Mouse (Mus musculus): ENCODE measurements around the gene Prr19.
"Not testable (repeated sequence)": the region's sequence is repeated elsewhere in the genome, so short reads cannot be mapped to it uniquely, and the experiment has no call there.

Gene Prr19

GRCm38 (mm10) chr7:25301063-25301462 lies at the start of gene Prr19:
TSS of gene Prr19 (plus strand) at chr7:25301411.
- DNase-seq, result no peak

GRCm38 (mm10) chr7:25251822-25252221 lies 49.4 kb upstream of the Prr19 start:
- no peak for DNase-seq

- DNase-seq, result no peak
Observed at GRCm38 (mm10) chr7:25261896-25262295, 39.3 kb upstream of the Prr19 start.

- no peak for DNase-seq
Observed at GRCm38 (mm10) chr7:25263968-25264870, 37.0 kb upstream of the Prr19 start.

- not testable (repeated sequence) for DNase-seq
Observed at GRCm38 (mm10) chr7:25265743-25266142, 35.5 kb upstream of the Prr19 start.

- DNase-seq, result no peak
Observed at GRCm38 (mm10) chr7:25266180-25266962, 34.8 kb upstream of the Prr19 start.

GRCm38 (mm10) chr7:25267301-25267750 lies 33.9 kb upstream of the Prr19 start, which contains the start of gene Cic:
TSS of gene Cic (plus strand) at chr7:25267704.
- peak; percentile 99 for DNase-seq

GRCm38 (mm10) chr7:25267751-25268463 lies 33.3 kb upstream of the Prr19 start:
- peak; percentile 99 for DNase-seq

- DNase-seq, result no peak
Observed at GRCm38 (mm10) chr7:25268588-25268987, 32.6 kb upstream of the Prr19 start.

GRCm38 (mm10) chr7:25269029-25269428 lies 32.2 kb upstream of the Prr19 start:
- no peak for DNase-seq

GRCm38 (mm10) chr7:25269545-25270271 lies 31.5 kb upstream of the Prr19 start:
- no peak for DNase-seq

GRCm38 (mm10) chr7:25270652-25271633 lies 30.3 kb upstream of the Prr19 start:
- DNase-seq, result no peak

- DNase-seq, result no peak
Observed at GRCm38 (mm10) chr7:25271651-25272444, 29.4 kb upstream of the Prr19 start.

- no peak for DNase-seq
Observed at GRCm38 (mm10) chr7:25272445-25273258, 28.6 kb upstream of the Prr19 start.

GRCm38 (mm10) chr7:25273259-25274241 lies 27.7 kb upstream of the Prr19 start:
- DNase-seq, result no peak

- DNase-seq, result no peak
Observed at GRCm38 (mm10) chr7:25274571-25274970, 26.6 kb upstream of the Prr19 start.

GRCm38 (mm10) chr7:25274996-25275395 lies 26.2 kb upstream of the Prr19 start:
- DNase-seq, result no peak

All from right cerebral cortex, postnatal 25 days (tissue).